Mouse (Mus musculus): Measurements from ENCODE around the gene Prrt4.
"Not testable (repeated sequence)": the region's sequence is repeated elsewhere in the genome, so short reads cannot be mapped to it uniquely, and the experiment has no call there.

The Prrt4 gene

DNA sequence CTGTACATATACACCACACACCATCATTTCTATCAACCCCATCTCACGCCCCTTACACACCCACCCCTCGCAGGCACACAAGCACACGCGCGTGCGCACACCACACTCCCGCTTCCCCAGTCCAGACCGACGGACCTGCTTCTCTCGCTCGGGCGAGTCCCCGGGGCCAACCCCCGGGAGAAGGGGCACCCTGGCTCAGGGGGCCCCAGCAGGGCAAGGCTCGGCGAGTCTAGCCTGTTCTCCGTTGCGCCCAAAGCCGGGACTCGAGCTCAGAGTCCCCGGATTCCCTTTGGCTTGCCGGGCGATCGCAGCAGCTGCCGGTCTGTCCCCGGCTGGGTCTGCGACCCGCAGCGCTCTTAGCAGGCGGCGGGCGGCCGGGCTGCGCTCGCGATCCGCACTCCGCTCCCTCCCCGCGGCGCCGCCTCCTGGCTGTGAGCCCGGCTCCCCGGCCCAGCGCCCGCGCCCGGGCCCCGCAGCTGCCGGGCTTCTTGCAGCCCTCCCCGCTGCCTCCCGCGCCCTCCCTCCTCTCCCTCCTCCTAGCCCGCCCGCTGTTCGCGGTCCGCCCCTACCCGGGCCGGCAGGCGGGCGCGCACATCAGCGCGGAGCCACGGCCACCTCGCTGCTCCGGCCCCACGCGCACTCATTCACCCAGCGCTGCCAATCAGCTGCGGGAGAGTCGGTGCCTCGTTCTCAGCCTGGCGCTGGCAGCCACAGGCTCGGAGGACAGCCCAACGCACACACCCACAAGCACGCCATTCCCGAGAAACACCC, at the start of gene Prrt4:
TSS of gene Prrt4 (minus strand) at position 697 of the 771 bp plus-strand sequence.
- peak; percentile 73 for DNase-seq (ENCODE audit: low spot score)

GRCm38 (mm10) chr6:29217717-29218116, 38.3 kb upstream of the Prrt4 start:
- not testable (repeated sequence) for DNase-seq (ENCODE audit: low spot score)

DNA sequence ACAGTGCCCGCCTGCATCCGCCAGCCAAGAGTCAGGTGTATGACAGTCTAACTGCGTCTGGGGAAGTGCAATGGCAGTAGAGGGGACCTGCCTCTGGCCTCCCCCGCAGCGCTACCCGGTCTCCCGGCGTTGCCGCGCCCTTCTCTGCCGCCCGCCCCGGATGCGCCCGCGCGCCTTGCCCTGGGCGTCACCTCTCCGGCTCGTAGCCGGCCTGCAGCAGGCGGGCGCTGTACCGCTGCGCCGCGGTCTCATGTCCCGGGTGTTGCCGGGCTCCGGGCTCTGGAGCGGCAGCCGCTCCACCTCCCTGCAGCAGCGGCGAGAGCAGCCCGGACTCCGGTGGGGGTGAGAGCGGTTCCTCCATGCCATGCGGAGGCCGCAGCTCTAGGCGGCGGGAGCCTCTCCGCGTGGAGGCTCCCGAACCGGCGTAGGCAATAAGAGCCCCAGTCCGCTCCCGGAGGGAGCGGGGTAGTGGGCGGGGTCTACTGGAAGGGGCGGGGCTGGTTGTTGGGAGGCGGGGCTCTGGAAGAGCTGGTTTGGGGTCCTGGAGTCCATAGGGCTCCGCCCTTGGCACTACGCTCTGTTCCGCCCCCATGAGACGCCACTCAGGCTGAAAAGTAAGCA, 36.6 kb upstream of the Prrt4 start, which contains the start of gene Impdh1:
TSS of gene Impdh1 (minus strand) at position 484 of the 621 bp plus-strand sequence.
- DNase-seq (ENCODE audit: low spot score) = peak; percentile 83

DNA sequence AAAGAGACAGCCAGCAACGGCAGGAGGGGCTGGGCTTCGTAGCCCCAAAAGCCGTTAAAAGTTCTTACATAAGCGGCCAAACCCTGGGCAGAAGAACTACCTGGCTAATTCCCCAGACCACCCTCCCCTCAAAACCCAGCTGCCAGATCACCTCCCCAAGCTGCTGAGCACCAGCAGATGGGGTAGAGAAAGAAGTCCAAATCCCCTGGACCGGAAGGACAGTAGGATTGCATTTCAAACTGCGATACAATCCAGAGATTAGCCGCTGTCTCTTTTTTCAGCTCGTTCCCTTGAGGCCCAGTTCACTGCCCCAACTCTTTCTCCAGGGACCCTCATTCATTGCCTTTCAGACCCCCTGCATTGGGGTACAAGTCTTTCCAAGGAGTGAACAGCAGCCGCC, 35.8 kb upstream of the Prrt4 start:
- DNase-seq (ENCODE audit: low spot score) = no peak

GRCm38 (mm10) chr6:29214776-29215175, 35.4 kb upstream of the Prrt4 start:
- no peak for DNase-seq (ENCODE audit: low spot score)

- no peak for DNase-seq (ENCODE audit: low spot score)
Measured at GRCm38 (mm10) chr6:29214245-29214644, 34.9 kb upstream of the Prrt4 start.

GRCm38 (mm10) chr6:29213436-29213835, 34.1 kb upstream of the Prrt4 start:
- DNase-seq (ENCODE audit: low spot score) = no peak

GRCm38 (mm10) chr6:29211806-29212492, 32.6 kb upstream of the Prrt4 start:
- DNase-seq (ENCODE audit: low spot score) = peak; percentile 76

DNA sequence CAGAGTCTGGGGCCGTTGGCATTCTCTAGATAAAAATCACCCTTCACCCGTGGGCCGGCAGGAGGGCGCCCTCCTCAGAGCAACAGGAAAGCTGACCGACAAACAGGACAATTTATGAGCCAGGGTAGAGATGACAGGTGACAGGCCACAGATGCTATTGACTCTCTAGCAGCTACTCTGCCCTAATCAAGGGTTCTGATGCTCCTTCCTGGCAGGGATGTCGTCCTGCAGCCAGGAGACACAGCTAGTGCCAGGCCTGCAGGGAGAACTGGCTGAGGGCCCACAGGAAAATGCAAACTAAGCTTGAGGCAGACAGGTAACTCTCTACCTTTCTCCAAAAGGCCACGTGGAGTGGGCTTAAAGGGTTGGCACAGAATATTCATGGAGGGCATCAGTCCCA, 31.8 kb upstream of the Prrt4 start:
- DNase-seq (ENCODE audit: low spot score) = no peak

DNA sequence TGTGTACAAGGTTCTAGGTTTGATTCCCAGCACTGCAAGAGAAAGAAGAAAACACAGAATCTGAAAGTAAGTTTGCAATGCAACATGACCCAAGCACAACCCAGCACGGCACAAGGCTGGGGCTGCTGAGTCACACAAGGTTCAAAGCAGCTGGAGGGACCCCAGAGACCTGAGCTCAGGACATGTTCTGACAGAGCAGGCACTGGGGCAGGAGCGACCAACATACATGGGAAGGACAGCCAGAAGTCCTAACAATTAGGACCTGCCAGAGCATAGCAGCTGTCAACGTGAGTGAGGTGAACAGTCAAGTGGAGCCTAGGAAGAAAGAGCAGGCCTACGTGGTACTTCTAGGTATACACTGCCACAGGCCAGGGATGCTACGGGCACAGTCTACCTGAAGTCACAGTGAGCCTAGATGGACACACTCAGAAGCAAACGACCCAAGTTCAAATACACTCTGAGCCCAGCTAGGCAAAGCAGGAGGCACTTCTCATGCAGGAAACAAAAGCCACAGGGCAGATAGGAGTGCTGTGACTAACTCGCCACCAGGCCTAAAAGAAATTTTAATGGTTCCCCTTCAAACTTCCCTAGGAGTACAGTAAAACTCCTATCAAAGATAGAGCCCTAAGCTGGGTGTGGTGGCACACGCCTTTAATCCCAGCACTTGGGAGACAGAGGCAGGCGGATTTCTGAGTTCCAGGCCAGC, 31.0 kb upstream of the Prrt4 start:
- DNase-seq (ENCODE audit: low spot score) = peak; percentile 37

DNA sequence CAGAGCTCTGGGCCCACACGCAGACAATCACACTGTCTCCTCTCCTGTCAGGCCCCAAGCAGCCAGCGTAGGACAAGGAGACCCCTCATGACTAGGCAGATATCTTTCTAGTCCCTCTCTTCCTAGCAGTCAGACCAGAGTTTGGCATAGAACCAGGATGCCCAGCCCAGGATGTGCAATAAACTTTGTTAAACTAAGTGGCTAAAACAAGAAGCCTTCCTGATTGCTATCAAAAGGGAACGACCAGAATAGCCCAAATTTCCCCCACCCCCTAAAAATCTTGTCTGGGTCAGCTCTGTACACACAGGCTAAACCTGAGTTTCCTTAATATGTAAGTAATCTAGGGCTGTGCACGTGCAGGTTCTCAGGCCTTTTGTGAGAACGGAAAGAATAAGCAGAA, 28.8 kb upstream of the Prrt4 start:
- DNase-seq (ENCODE audit: low spot score) = peak; percentile 31

GRCm38 (mm10) chr6:29207017-29207416, 27.6 kb upstream of the Prrt4 start:
- peak; percentile 26 for DNase-seq (ENCODE audit: low spot score)

GRCm38 (mm10) chr6:29206006-29206405, 26.6 kb upstream of the Prrt4 start:
- peak; percentile 41 for DNase-seq (ENCODE audit: low spot score)

DNA sequence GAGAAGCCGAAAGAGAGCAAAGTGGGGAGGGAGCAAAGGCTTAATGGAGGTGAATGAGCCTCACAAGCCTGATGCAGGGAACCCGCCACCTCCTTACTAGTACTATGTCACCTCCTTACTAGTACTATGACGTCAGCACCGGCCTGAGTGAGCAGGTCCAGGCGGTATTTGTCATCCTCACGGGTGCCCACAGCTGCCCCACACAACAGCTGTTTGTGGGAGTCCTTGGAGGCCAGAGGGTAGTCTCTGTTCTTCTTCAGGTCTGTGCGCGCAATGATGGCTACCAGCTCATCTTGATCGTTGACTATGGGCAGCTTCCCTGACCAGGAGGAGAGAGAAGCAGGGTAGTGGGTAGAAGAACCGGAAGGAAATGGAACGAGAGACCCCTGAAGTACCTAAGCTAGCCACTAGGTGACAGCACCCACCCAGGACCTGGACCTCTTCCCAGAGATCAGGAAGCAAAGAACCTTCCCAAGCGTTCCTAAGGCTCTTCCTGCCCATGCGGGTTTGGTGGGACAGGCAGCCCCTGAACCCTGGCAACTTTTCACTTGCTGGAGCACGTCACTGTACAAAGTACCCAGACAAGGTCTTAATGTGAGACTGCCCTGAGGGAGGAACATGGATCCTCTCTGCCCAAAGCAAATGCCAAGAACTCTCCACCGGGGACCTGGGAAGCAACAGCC, 25.7 kb upstream of the Prrt4 start:
- DNase-seq (ENCODE audit: low spot score) = peak; percentile 75

DNA sequence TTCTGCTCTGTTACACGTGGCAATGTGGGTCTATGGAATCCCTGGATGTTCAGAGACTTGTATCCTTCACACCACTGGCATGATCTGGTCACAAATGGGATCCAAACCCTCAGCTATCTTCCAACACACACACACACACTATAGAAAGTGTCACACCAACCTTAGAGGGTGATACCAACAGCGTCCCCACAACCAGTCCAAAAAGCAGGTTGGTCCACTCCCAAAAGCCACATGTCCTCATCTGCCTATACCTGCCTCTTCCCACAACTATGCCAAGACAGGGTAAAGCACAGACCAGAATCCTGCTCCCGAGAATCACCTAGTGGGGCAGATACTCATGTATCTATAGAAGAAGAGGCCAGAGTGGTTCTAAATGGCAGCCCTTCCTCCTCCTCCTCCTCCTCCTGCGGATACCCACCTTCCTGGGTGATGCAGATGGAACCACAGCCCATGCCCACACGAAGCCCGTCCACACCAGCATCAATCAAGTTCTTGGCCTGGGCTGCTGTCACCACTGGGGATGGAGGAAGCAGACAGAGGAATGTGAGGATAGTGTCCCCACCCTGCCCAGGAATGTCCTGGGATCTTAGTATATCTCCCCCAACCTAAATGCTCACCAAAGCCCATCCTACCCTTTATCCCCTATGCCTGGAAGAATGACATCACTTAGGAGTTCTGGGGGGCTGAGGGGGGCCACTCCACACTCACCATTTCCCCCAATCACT, 24.6 kb upstream of the Prrt4 start:
- DNase-seq (ENCODE audit: low spot score) = peak; percentile 30

DNA sequence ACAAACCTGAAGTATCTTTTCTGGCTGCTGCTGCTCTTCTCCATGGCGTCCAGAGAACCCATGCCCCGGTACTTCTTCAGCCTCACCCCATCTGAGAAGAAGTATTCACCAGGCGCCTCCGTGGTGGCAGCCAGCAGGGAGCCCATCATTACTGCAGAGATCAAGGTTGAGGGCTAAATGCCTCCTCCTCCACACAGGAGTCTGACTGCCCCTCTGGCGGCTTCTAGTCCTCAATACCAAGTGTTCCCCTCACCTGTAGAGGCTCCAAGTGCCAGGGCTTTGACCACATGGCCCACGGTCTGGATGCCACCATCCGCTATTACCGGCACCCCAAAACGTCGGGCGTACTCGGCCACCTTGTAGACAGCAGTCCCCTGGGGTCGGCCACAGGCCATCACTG, 23.7 kb upstream of the Prrt4 start:
- DNase-seq (ENCODE audit: low spot score) = peak; percentile 41

- DNase-seq (ENCODE audit: low spot score) = no peak
Measured at GRCm38 (mm10) chr6:29201988-29202387, 22.6 kb upstream of the Prrt4 start.

GRCm38 (mm10) chr6:29201341-29201740, 22.0 kb upstream of the Prrt4 start:
- peak; percentile 28 for DNase-seq (ENCODE audit: low spot score)

GRCm38 (mm10) chr6:29200496-29200895, 21.1 kb upstream of the Prrt4 start:
- DNase-seq (ENCODE audit: low spot score) = peak; percentile 42

DNA sequence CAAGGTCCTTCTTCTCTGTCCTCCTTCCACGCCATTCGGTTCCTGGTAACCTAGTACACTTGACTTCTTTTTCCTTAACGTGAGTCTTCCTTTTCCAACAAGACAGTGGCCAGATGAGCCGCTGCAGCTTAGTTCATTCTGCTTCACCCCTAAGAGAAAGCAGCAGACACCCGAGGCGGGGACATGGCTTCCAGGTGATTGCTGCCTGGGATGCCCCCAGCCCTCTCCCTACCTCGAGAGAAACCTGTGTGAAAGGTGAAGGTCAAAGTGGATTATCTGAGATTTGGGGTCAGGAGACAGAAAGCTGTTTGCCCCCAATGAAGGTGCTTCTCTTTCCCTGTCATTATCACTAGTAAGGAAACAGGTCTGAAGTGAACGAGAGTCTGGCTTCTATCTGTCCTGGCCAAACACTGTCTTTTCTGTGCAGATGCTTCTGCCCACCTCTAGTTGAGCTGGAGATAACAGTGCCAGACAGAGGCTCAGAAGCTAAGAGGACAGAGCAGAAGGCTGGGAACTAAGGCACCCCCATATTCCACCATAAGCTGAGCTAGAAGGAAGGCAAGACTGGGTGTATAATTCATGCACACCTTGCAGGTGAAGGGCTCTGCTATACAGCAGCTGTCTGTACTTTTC, 20.0 kb upstream of the Prrt4 start:
- peak; percentile 39 for DNase-seq (ENCODE audit: low spot score)

Measured in testis, postnatal 10 days (tissue).